Mouse (Mus musculus): Measurements from ENCODE around the gene Zfp429. TPM values are rescaled to one million over a fixed set of nuclear protein-coding genes. Genes with fewer than 3 reads are reported as not detected.

Gene Zfp429
- polyA plus RNA-seq, 1 experiment, result 1.9 TPM

DNA sequence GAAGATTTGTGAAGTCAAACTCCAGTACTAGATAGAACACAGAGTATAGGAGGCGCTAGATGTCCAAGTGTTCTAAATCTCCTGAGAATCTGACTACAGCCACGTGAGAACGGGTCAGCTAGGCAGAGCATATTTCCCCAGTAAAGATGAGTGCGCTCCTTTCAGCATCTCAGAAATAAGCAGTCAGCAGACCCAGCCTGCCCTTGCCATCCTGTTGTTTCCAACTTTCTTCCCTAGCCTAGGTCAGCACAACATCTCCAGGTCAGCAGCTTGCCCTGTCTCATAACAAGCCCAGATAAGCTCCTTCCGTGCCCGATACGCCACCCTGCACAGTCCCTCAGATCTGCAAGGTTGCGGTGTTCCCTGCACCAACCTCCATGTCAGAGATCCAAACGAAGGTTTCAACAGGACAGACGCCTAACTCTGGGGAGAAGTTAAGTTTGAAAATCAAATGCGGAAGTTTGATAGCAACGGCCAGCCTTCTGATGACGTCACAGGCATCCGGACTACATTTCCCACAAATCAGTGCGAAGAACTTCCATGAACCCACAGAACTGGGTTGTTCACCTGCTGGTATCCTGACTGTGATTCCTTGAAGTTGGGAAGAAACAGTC is 39.4 kb downstream of the Zfp429 start, which contains the start of the genes Gm28044 and Zfp953:
Gene Gm28044 (minus strand): TSS at position 406 of the 614 bp plus-strand sequence.
Gene Zfp953 (minus strand): TSS at position 475 of the 614 bp plus-strand sequence.
- Histone ChIP-seq H3K4me1 (ENCODE audit: control insufficient read depth, insufficient read depth, low read length) (no peaks in the 10 kb centered on the region), H3K4me3 (replicated peaks; ENCODE audit: extremely low read depth, low read depth, low read length) (peak within 1 kb of the TSS; percentile 98)
- WGBS, result under 1% methylated on average over 15 of the region's 15 CpGs
- peak; percentile 96 for DNase-seq
- TF ChIP-seq CTCF (IDR thresholded peaks at IDR 0.05; ENCODE audit: insufficient read depth, low read length) (no peak), POLR2A (IDR thresholded peaks at IDR 0.05; ENCODE audit: borderline replicate concordance, extremely low read depth, low read depth, low read length) (0 out of 2 replicates have a peak, but pooled peaks have one; percentile 24)

DNA sequence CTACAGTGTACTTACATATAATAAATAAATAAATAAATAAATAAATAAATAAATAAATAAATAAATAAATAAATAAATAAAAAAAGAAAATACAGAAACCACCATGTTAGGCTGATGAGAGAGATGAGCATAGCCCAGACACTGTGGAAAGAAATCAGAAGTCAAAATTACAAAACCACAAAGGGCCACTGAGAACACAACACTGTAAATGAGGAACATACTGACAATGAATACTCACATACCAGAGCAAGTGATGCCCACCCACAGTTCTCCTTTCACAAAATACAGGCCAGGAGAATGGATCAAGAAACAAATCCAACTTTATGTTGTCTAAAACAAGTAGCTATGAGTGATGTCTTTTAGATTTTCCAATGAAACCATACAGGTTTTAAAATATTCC is 47.8 kb downstream of the Zfp429 start:
- Histone ChIP-seq H3K4me1 (ENCODE audit: control insufficient read depth, insufficient read depth, low read length) (no peaks in the 10 kb centered on the region), H3K4me3 (replicated peaks; ENCODE audit: extremely low read depth, low read depth, low read length) (no peak overlapping the region)
- TF ChIP-seq CTCF (IDR thresholded peaks at IDR 0.05; ENCODE audit: insufficient read depth, low read length) (no peak), POLR2A (IDR thresholded peaks at IDR 0.05; ENCODE audit: borderline replicate concordance, extremely low read depth, low read depth, low read length) (no peak)
- no peak for DNase-seq

GRCm38 (mm10) chr13:67343422-67343821 is 56.2 kb downstream of the Zfp429 start:
- Histone ChIP-seq H3K4me1 (ENCODE audit: control insufficient read depth, insufficient read depth, low read length) (no peaks in the 10 kb centered on the region), H3K4me3 (replicated peaks; ENCODE audit: extremely low read depth, low read depth, low read length) (no peak overlapping the region)
- no peak for TF ChIP-seq POLR2A (IDR thresholded peaks at IDR 0.05; ENCODE audit: borderline replicate concordance, extremely low read depth, low read depth, low read length)
- TF ChIP-seq CTCF (IDR thresholded peaks at IDR 0.05; ENCODE audit: insufficient read depth, low read length), result no peak
- WGBS, result 89% methylated on average over 2 of the region's 2 CpGs
- DNase-seq, result no peak

Other genes starting within 250 kb of the Zfp429 start
- gene Rsl1, start 226.6 kb downstream of the Zfp429 start, polyA plus RNA-seq (2012; rRNA removed), result 0.37 and 2.2 TPM in 2 replicates
- 0.28 and 0.45 TPM in 2 replicates for gene Zfp455, start 205.3 kb downstream of the Zfp429 start, polyA plus RNA-seq (2012; rRNA removed)
- gene Zfp458, start 121.4 kb downstream of the Zfp429 start, polyA plus RNA-seq (2012; rRNA removed), result 0.38 and 0.83 TPM in 2 replicates
- 0.69 and 0.95 TPM in 2 replicates for gene Zfp457, start 93.3 kb downstream of the Zfp429 start, polyA plus RNA-seq (2012; rRNA removed)
- gene Zfp595, start 67.2 kb downstream of the Zfp429 start, polyA plus RNA-seq (2012; rRNA removed), result 0.65 and 1.1 TPM in 2 replicates
- gene Gm28044, start 39.3 kb downstream of the Zfp429 start, polyA plus RNA-seq (2012; rRNA removed), result not detected in 2 replicates
- 0.20 and 0.38 TPM in 2 replicates for gene Zfp953, start 39.2 kb downstream of the Zfp429 start, polyA plus RNA-seq (2012; rRNA removed)
- gene Gm28041, start 24.1 kb downstream of the Zfp429 start, polyA plus RNA-seq (2012; rRNA removed), result 0.17 TPM in 1 of 2 replicates, not detected in the other
- gene Zfp456, start 24.0 kb downstream of the Zfp429 start, polyA plus RNA-seq (2012; rRNA removed), result 0.17 and 0.27 TPM in 2 replicates
- 0.20 and 0.43 TPM in 2 replicates for gene Zfp459, start 21.6 kb upstream of the Zfp429 start, polyA plus RNA-seq (2012; rRNA removed)
- 0.66 and 2.5 TPM in 2 replicates for gene Zfp874a, start 51.8 kb upstream of the Zfp429 start, polyA plus RNA-seq (2012; rRNA removed)
- gene Zfp874b, start 84.4 kb upstream of the Zfp429 start, polyA plus RNA-seq (2012; rRNA removed), result 1.0 and 3.1 TPM in 2 replicates
- 0.79 and 0.91 TPM in 2 replicates for gene Zfp58, start 100.7 kb upstream of the Zfp429 start, polyA plus RNA-seq (2012; rRNA removed)
- gene Gm26965, start 126.3 kb upstream of the Zfp429 start, polyA plus RNA-seq (2012; rRNA removed), result not detected in 2 replicates
- gene Zfp87, start 126.4 kb upstream of the Zfp429 start, polyA plus RNA-seq (2012; rRNA removed), result 17.9 and 21.2 TPM in 2 replicates
- 3.0 and 4.5 TPM in 2 replicates for gene Zfp748, start 154.0 kb upstream of the Zfp429 start, polyA plus RNA-seq (2012; rRNA removed)
- 0.40 and 0.63 TPM in 2 replicates for gene Zfp729b, start 209.9 kb upstream of the Zfp429 start, polyA plus RNA-seq (2012; rRNA removed)
- 0.34 and 0.45 TPM in 2 replicates for gene Gm49345, start 237.9 kb upstream of the Zfp429 start, polyA plus RNA-seq (2012; rRNA removed)
- gene Zfp729a, start 238.0 kb upstream of the Zfp429 start, polyA plus RNA-seq (2012; rRNA removed), result 0.68 and 1.0 TPM in 2 replicates

Measured in lung, adult 2 months (tissue).